Mouse (Mus musculus) lung, embryonic 14.5 days (tissue): ENCODE results near the gene Dis3l. TPM values are rescaled to one million over a fixed set of nuclear protein-coding genes. Genes with fewer than 3 reads are reported as not detected.
A peak's percentile ranks its signal among the peaks of the same experiment; 100 is the strongest.
"Not testable (repeated sequence)": the region's sequence is repeated elsewhere in the genome, so short reads cannot be mapped to it uniquely, and the experiment has no call there.

Experiments
- ATAC-seq: fragments of 200-750 bp; cut with Nextera tagmentation; 2 replicates; pipeline ENCODE4 v1.8.0; 2017; ENCODE audit warnings: mild to moderate bottlenecking, moderate TSS enrichment, moderate library complexity; ENCODE audit not compliant: insufficient read depth
- DNase-seq: peaks from one replicate; pipeline ENCODE4 v3.0.0-alpha.2; 2015
- H3K27ac ChIP-seq: fragments of 300-500 bp; sonication (generic); 2 replicates; pipeline ENCODE4 v1.5.1; 2014; ENCODE audit warnings: low read depth, mild to moderate bottlenecking, moderate library complexity
- H3K27me3 ChIP-seq: fragments of 300-500 bp; sonication (generic); 2 replicates; pipeline ENCODE4 v1.6.1; 2014; ENCODE audit warnings: low read length, control low read depth; ENCODE audit not compliant: insufficient read depth
- H3K36me3 ChIP-seq: fragments of 300-500 bp; sonication (generic); 2 replicates; pipeline ENCODE4 v1.6.1; 2014; ENCODE audit warnings: control low read depth; ENCODE audit not compliant: insufficient read depth
- H3K4me1 ChIP-seq: fragments of 300-500 bp; sonication (generic); 2 replicates; pipeline ENCODE4 v1.6.1; 2014; ENCODE audit warnings: antibody characterized with exemption, control low read depth; ENCODE audit not compliant: insufficient read depth
- H3K4me2 ChIP-seq: fragments of 300-500 bp; sonication (generic); 2 replicates; pipeline ENCODE4 v1.6.1; 2014; ENCODE audit warnings: mild to moderate bottlenecking
- H3K4me3 ChIP-seq: fragments of 300-500 bp; sonication (generic); 2 replicates; pipeline ENCODE4 v1.5.1; 2014; ENCODE audit warnings: low read depth, low read length
- H3K9ac ChIP-seq: fragments of 300-500 bp; sonication (generic); 2 replicates; pipeline ENCODE4 v1.6.1; 2014
- H3K9me3 ChIP-seq: fragments of 300-500 bp; sonication (generic); 2 replicates; pipeline ENCODE4 v1.6.1; 2016; ENCODE audit warnings: low read depth, low read length, control low read depth
- CTCF ChIP-seq: IDR thresholded peaks from 2 replicates; pipeline ENCODE4 v1.5.1; 2016; ENCODE audit warnings: antibody characterized with exemption, low read depth
- WGBS: fragments of 180-500 bp; shearing (Covaris S2); extraction: QIAGEN DNeasy Blood & Tissue Kit; methylation state at CpG from one replicate; pipeline ENCODE4 v1.1.7; 2014; 5-methylcytosine and 5-hydroxymethylcytosine counted together
- polyA plus RNA-seq: library from polyadenylated mRNA; unstranded; fragments of >200 nt; fragmentation: Nextera tagmentation; extraction: Ambion mirVana; gene quantifications from 2 replicates; pipeline ENCODE4 v1.2.1, GENCODE M21; 2014

Dis3l gene
- polyA plus RNA-seq, 1 experiment from 2014 or later: 24.6 TPM

GRCm38 (mm10) chr9:64272611-64273010 lies 68.5 kb downstream of the Dis3l start:
- Histone ChIP-seq H3K9ac (no peak overlapping the region), H3K4me1 (no peaks in the 10 kb centered on the region), H3K27me3 (no peaks in the 10 kb centered on the region), H3K9me3 (no peaks in the 10 kb centered on the region), H3K4me2 (no peak overlapping the region), H3K36me3 (no peaks in the 10 kb centered on the region), H3K4me3 (no peak overlapping the region), H3K27ac (no peak overlapping the region)
- peak; percentile 73 for DNase-seq
- WGBS: 37% methylated on average over 7 of the region's 7 CpGs
- no peak for ATAC-seq
- peak; percentile 74 for TF ChIP-seq CTCF

- WGBS: 49% methylated on average over 3 of the region's 3 CpGs
- H3K27me3 ChIP-seq: no peaks in the 10 kb centered on the region
- H3K4me1 ChIP-seq: no peaks in the 10 kb centered on the region
- DNase-seq (no peak), ATAC-seq (no peak)
- H3K27ac ChIP-seq: no peak overlapping the region
- no peak overlapping the region for H3K4me2 ChIP-seq
- no peak overlapping the region for H3K4me3 ChIP-seq
- no peaks in the 10 kb centered on the region for H3K9me3 ChIP-seq
- no peaks in the 10 kb centered on the region for H3K36me3 ChIP-seq
- no peak overlapping the region for H3K9ac ChIP-seq
- no peak for TF ChIP-seq CTCF
Measured at GRCm38 (mm10) chr9:64271249-64271648, 69.8 kb downstream of the Dis3l start.

DNA sequence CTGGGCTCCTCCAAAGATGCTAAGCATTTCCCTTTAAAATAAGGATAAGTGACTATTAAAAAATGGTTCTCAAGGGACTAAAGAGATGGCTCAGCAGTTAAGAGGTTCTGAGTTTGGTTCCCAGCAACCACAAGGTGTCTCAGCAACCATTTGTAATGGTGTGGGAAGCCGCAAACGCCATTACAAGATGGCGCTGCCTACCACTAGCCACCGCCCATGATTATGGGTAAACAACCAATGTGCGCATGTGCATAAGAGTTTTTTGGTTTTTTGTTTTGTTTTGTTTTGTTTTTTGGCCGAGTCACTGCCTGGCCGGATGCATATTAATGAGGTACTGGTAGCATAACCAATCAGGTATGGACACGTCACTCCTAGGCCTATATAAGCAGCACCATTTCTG lies 72.3 kb downstream of the Dis3l start:
- H3K9me3 ChIP-seq, H3K4me1 ChIP-seq, H3K27ac ChIP-seq, H3K4me3 ChIP-seq, ATAC-seq, DNase-seq, H3K27me3 ChIP-seq, H3K4me2 ChIP-seq, H3K9ac ChIP-seq, H3K36me3 ChIP-seq: not testable (repeated sequence)
- WGBS: 92% methylated on average over 8 of the region's 8 CpGs

DNA sequence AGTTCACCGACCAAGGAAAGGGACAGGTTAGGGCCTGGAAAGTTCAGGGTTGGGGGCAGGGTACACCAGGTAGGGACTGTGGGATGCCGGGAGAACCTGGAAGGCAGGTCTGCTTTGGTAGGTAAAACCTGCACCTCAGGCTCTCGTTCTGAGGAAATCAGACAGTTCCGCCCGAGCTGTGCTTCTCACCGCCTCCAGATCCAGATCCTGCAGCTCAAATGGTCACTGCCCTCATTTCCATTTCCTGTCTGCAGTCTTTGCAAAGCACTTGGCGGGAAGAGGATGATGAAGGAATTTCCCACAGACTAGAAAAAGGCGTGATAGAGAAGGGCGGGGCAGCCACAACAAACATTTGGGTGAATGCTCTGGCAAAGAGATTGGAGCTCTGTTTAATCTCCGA lies 72.9 kb downstream of the Dis3l start:
- DNase-seq: no peak
- Histone ChIP-seq H3K9ac (no peak overlapping the region), H3K9me3 (no peaks in the 10 kb centered on the region), H3K4me3 (no peak overlapping the region), H3K4me1 (no peaks in the 10 kb centered on the region), H3K4me2 (no peak overlapping the region), H3K27ac (no peak overlapping the region), H3K27me3 (no peaks in the 10 kb centered on the region), H3K36me3 (no peaks in the 10 kb centered on the region)
- no peak for ATAC-seq
- TF ChIP-seq CTCF: no peak
- WGBS: 76% methylated on average over 10 of the region's 10 CpGs

DNA sequence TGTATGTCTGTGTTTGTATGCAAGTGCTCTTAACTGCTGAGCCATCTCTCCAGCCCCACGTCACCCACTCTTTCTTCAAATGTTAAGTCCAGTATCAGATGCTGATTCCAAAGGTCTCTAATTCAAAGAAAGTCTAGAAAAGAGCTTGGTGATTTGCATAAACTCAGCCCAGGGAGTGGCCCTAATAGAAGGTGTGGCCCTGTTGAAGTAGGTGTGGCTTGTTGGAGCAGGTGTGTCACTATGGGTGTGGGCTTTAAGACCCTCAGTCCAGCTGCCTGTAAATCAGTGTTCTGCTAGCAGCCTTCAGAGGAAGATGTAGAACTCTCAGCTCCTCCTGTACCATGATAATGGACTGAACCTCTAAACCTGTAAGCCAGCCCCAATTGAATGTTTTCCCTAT lies 73.9 kb downstream of the Dis3l start:
- no peak for TF ChIP-seq CTCF
- ATAC-seq (no peak), DNase-seq (no peak)
- Histone ChIP-seq H3K9ac (no peak overlapping the region), H3K27me3 (no peaks in the 10 kb centered on the region), H3K36me3 (no peaks in the 10 kb centered on the region), H3K4me2 (no peak overlapping the region), H3K9me3 (no peaks in the 10 kb centered on the region), H3K4me1 (no peaks in the 10 kb centered on the region), H3K27ac (no peak overlapping the region), H3K4me3 (no peak overlapping the region)
- WGBS: 95% methylated on average over 1 of the region's 1 CpGs

- Histone ChIP-seq H3K4me3 (no peak overlapping the region), H3K9me3 (no peaks in the 10 kb centered on the region), H3K9ac (no peak overlapping the region), H3K36me3 (no peaks in the 10 kb centered on the region), H3K27ac (no peak overlapping the region), H3K4me2 (no peak overlapping the region), H3K4me1 (no peaks in the 10 kb centered on the region), H3K27me3 (no peaks in the 10 kb centered on the region)
- 34% methylated on average over 1 of the region's 1 CpGs for WGBS
- no peak for TF ChIP-seq CTCF
- ATAC-seq (no peak), DNase-seq (no peak)
Measured at GRCm38 (mm10) chr9:64264813-64265212, 76.3 kb downstream of the Dis3l start.

GRCm38 (mm10) chr9:64261023-64261422 lies 80.1 kb downstream of the Dis3l start:
- Histone ChIP-seq H3K4me1 (no peaks in the 10 kb centered on the region), H3K9ac (no peak overlapping the region), H3K4me3 (no peak overlapping the region), H3K9me3 (no peaks in the 10 kb centered on the region), H3K4me2 (no peak overlapping the region), H3K36me3 (no peaks in the 10 kb centered on the region), H3K27ac (no peak overlapping the region), H3K27me3 (no peaks in the 10 kb centered on the region)
- TF ChIP-seq CTCF: no peak
- no peak for ATAC-seq
- DNase-seq: no peak
- WGBS: 81% methylated on average over 4 of the region's 4 CpGs

DNA sequence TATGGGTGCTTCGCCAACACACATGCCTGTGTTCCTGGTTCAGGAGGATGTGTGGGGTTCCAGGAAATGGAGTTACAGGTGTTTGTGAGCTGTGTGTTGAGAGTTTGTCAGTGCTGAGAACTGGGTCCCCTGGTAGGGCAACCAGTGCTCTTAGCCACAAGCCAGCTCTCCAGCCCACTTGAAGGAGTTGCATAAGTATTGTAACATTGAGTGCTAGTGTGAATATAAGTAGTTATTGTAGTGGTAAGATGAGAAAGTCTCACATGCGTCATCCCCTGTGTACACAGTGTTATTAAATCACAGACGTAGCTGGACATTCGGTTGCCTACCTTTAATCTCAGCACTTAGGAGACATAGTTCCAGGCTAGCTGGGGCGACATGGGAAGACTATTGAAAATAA lies 81.2 kb downstream of the Dis3l start:
- ATAC-seq (no peak), DNase-seq (peak; percentile 9)
- Histone ChIP-seq H3K9ac (no peak overlapping the region), H3K27ac (no peak overlapping the region), H3K27me3 (no peaks in the 10 kb centered on the region), H3K36me3 (no peaks in the 10 kb centered on the region), H3K4me2 (no peak overlapping the region), H3K4me1 (no peaks in the 10 kb centered on the region), H3K9me3 (no peaks in the 10 kb centered on the region), H3K4me3 (no peak overlapping the region)
- 66% methylated on average over 5 of the region's 5 CpGs for WGBS
- TF ChIP-seq CTCF: no peak

Other genes starting within 250 kb of the Dis3l start
- 0.13 TPM in 1 of 2 replicates, not detected in the other for gene Lctl, start 224.1 kb downstream of the Dis3l start, polyA plus RNA-seq
- 31.4 and 33.6 TPM in 2 replicates for gene Zwilch, start 168.2 kb downstream of the Dis3l start, polyA plus RNA-seq
- gene Rpl4, start 167.9 kb downstream of the Dis3l start, polyA plus RNA-seq: 1,349 and 1,368 TPM in 2 replicates
- gene Snapc5, start 162.0 kb downstream of the Dis3l start, polyA plus RNA-seq: 23.2 and 24.7 TPM in 2 replicates
- 2.7 and 3.6 TPM in 2 replicates for gene Uchl4, start 106.1 kb downstream of the Dis3l start, polyA plus RNA-seq
- 69.2 and 71.2 TPM in 2 replicates for gene Map2k1, start 87.7 kb downstream of the Dis3l start, polyA plus RNA-seq
- gene Tipin, start 59.7 kb downstream of the Dis3l start, polyA plus RNA-seq: 281 and 288 TPM in 2 replicates
- gene Megf11, start 44.3 kb upstream of the Dis3l start, polyA plus RNA-seq: 1.1 and 1.6 TPM in 2 replicates